Mouse (Mus musculus) intestine, embryonic 15.5 days (tissue): ENCODE data around the gene Ms4a6b. TPM values are rescaled to one million over a fixed set of nuclear protein-coding genes. Genes with fewer than 3 reads are reported as not detected.
"Not testable (repeated sequence)": the region's sequence is repeated elsewhere in the genome, so short reads cannot be mapped to it uniquely, and the experiment has no call there.

Experiments
- ATAC-seq: fragments of 200-750 bp; cut with Nextera tagmentation; 2 replicates; pipeline ENCODE4 v1.8.0; 2017; ENCODE audit warnings: moderate TSS enrichment, moderate library complexity
- H3K27ac ChIP-seq: fragments of 300-500 bp; sonication (generic); 2 replicates; pipeline ENCODE4 v1.5.1; 2015; ENCODE audit warnings: mild to moderate bottlenecking, inconsistent platforms
- H3K27me3 ChIP-seq: fragments of 300-500 bp; sonication (generic); replicated peaks from 2 replicates; pipeline ENCODE4 v1.6.1; 2015; ENCODE audit warnings: inconsistent platforms
- H3K36me3 ChIP-seq: fragments of 300-500 bp; sonication (generic); 2 replicates; pipeline ENCODE4 v1.6.1; 2015; ENCODE audit warnings: inconsistent platforms
- H3K4me1 ChIP-seq: fragments of 300-500 bp; sonication (generic); replicated peaks from 2 replicates; pipeline ENCODE4 v1.6.1; 2015; ENCODE audit warnings: inconsistent platforms
- H3K4me2 ChIP-seq: fragments of 300-500 bp; sonication (generic); replicated peaks from 2 replicates; pipeline ENCODE4 v1.6.1; 2015; ENCODE audit warnings: mild to moderate bottlenecking, inconsistent platforms
- H3K4me3 ChIP-seq: fragments of 300-500 bp; sonication (generic); replicated peaks from 2 replicates; pipeline ENCODE4 v1.5.1; 2015; ENCODE audit warnings: inconsistent platforms
- H3K9ac ChIP-seq: fragments of 300-500 bp; sonication (generic); 2 replicates; pipeline ENCODE4 v1.6.1; 2015; ENCODE audit warnings: inconsistent platforms
- H3K9me3 ChIP-seq: fragments of 300-500 bp; sonication (generic); 2 replicates; pipeline ENCODE4 v1.6.1; 2016; ENCODE audit warnings: inconsistent platforms
- WGBS: fragments of 180-500 bp; shearing (Covaris S2); methylation state at CpG from one replicate; pipeline ENCODE4 v1.1.7; 2015; 5-methylcytosine and 5-hydroxymethylcytosine counted together
- polyA plus RNA-seq: library from polyadenylated mRNA; unstranded; fragments of >200 nt; fragmentation: Nextera tagmentation; extraction: Ambion mirVana; gene quantifications from 2 replicates; pipeline ENCODE4 v1.2.1, GENCODE M21; 2015

The Ms4a6b gene
- polyA plus RNA-seq, 1 experiment from 2014 or later = 8.4 TPM

GRCm38 (mm10) chr19:11537336-11537735, 21.0 kb downstream of the Ms4a6b start:
- WGBS = 38% methylated on average over 2 of the region's 2 CpGs
- Histone ChIP-seq H3K36me3 (no peaks in the 10 kb centered on the region), H3K9me3 (no peaks in the 10 kb centered on the region), H3K27me3 (no peaks in the 10 kb centered on the region), H3K4me3 (no peak overlapping the region), H3K4me2 (no peak overlapping the region), H3K9ac (no peak overlapping the region), H3K4me1 (no peaks in the 10 kb centered on the region), H3K27ac (no peak overlapping the region)
- no peak for ATAC-seq

GRCm38 (mm10) chr19:11540166-11540821, 24.0 kb downstream of the Ms4a6b start:
- H3K4me3 ChIP-seq, H3K4me1 ChIP-seq, H3K9ac ChIP-seq, ATAC-seq, H3K9me3 ChIP-seq, H3K27ac ChIP-seq, H3K36me3 ChIP-seq, H3K4me2 ChIP-seq, H3K27me3 ChIP-seq: not testable (repeated sequence)
- 74% methylated on average over 1 of the region's 1 CpGs for WGBS

GRCm38 (mm10) chr19:11544383-11544782, 28.1 kb downstream of the Ms4a6b start:
- not testable (repeated sequence) for H3K9me3 ChIP-seq, H3K27ac ChIP-seq, H3K4me2 ChIP-seq, ATAC-seq, H3K36me3 ChIP-seq, H3K9ac ChIP-seq, H3K4me3 ChIP-seq, H3K4me1 ChIP-seq, H3K27me3 ChIP-seq
- 76% methylated on average over 2 of the region's 2 CpGs for WGBS

GRCm38 (mm10) chr19:11547911-11548310, 31.6 kb downstream of the Ms4a6b start:
- no peak for ATAC-seq
- H3K9me3 ChIP-seq = no peaks in the 10 kb centered on the region
- no peaks in the 10 kb centered on the region for H3K27me3 ChIP-seq
- H3K4me1 ChIP-seq = no peaks in the 10 kb centered on the region
- H3K4me2 ChIP-seq = no peak overlapping the region
- no peak overlapping the region for H3K4me3 ChIP-seq
- H3K27ac ChIP-seq = no peak overlapping the region
- H3K9ac ChIP-seq = no peak overlapping the region
- H3K36me3 ChIP-seq = no peaks in the 10 kb centered on the region

GRCm38 (mm10) chr19:11554726-11555125, 38.4 kb downstream of the Ms4a6b start:
- ATAC-seq = no peak
- H3K27me3 ChIP-seq = no peaks in the 10 kb centered on the region
- H3K9me3 ChIP-seq = no peaks in the 10 kb centered on the region
- no peak overlapping the region for H3K27ac ChIP-seq
- H3K36me3 ChIP-seq = no peaks in the 10 kb centered on the region
- H3K4me2 ChIP-seq = no peak overlapping the region
- H3K4me1 ChIP-seq = no peaks in the 10 kb centered on the region
- 88% methylated on average over 5 of the region's 5 CpGs for WGBS
- no peak overlapping the region for H3K4me3 ChIP-seq
- no peak overlapping the region for H3K9ac ChIP-seq

GRCm38 (mm10) chr19:11559560-11559959, 43.2 kb downstream of the Ms4a6b start:
- H3K4me3 ChIP-seq, H3K4me1 ChIP-seq, H3K27me3 ChIP-seq, H3K36me3 ChIP-seq, H3K27ac ChIP-seq, H3K9ac ChIP-seq, ATAC-seq, H3K9me3 ChIP-seq, H3K4me2 ChIP-seq: not testable (repeated sequence)

- 90% methylated on average over 8 of the region's 8 CpGs for WGBS
- Histone ChIP-seq H3K27me3 (no peaks in the 10 kb centered on the region), H3K4me2 (no peak overlapping the region), H3K27ac (no peak overlapping the region), H3K4me1 (no peaks in the 10 kb centered on the region), H3K36me3 (no peaks in the 10 kb centered on the region), H3K4me3 (no peak overlapping the region), H3K9me3 (no peaks in the 10 kb centered on the region), H3K9ac (no peak overlapping the region)
- no peak for ATAC-seq
Measured at GRCm38 (mm10) chr19:11574965-11575364, 58.7 kb downstream of the Ms4a6b start.

Other genes starting within 250 kb of the Ms4a6b start
- gene Ms4a5, start 232.6 kb upstream of the Ms4a6b start, polyA plus RNA-seq = not detected in 2 replicates
- gene Ms4a14, start 202.1 kb upstream of the Ms4a6b start, polyA plus RNA-seq = not detected in 2 replicates
- gene Ms4a7, start 180.4 kb upstream of the Ms4a6b start, polyA plus RNA-seq = 4.9 and 5.0 TPM in 2 replicates
- 7.8 and 8.0 TPM in 2 replicates for gene Ms4a4a, start 141.0 kb upstream of the Ms4a6b start, polyA plus RNA-seq
- gene Ms4a4c, start 111.7 kb upstream of the Ms4a6b start, polyA plus RNA-seq = 1.6 and 2.4 TPM in 2 replicates
- 0.46 and 0.53 TPM in 2 replicates for gene Ms4a4b, start 73.0 kb upstream of the Ms4a6b start, polyA plus RNA-seq
- 10.4 and 10.6 TPM in 2 replicates for gene Ms4a6c, start 47.1 kb upstream of the Ms4a6b start, polyA plus RNA-seq
- gene Gm8369, start 30.6 kb upstream of the Ms4a6b start, polyA plus RNA-seq = 0.06 TPM in 1 of 2 replicates, not detected in the other
- 2.8 and 4.0 TPM in 2 replicates for gene Ms4a4d, start 20.3 kb downstream of the Ms4a6b start, polyA plus RNA-seq
- 6.0 and 6.4 TPM in 2 replicates for gene Ms4a6d, start 88.3 kb downstream of the Ms4a6b start, polyA plus RNA-seq
- gene Ms4a2, start 107.2 kb downstream of the Ms4a6b start, polyA plus RNA-seq = 0.15 and 0.18 TPM in 2 replicates
- 0.34 TPM in 1 of 2 replicates, not detected in the other for gene Ms4a3, start 124.3 kb downstream of the Ms4a6b start, polyA plus RNA-seq
- not detected in 2 replicates for gene Oosp2, start 144.0 kb downstream of the Ms4a6b start, polyA plus RNA-seq
- gene Oosp1, start 174.6 kb downstream of the Ms4a6b start, polyA plus RNA-seq = not detected in 2 replicates
- gene Oosp3, start 180.5 kb downstream of the Ms4a6b start, polyA plus RNA-seq = not detected in 2 replicates
- not detected in 2 replicates for gene Gif, start 231.0 kb downstream of the Ms4a6b start, polyA plus RNA-seq